Mouse (Mus musculus) MEL (cell line): Measurements from ENCODE around the gene Zfp825.
"Not testable (repeated sequence)": the region's sequence is repeated elsewhere in the genome, so short reads cannot be mapped to it uniquely, and the experiment has no call there.

Source experiments
- CTCF ChIP-seq, 3 experiments: IDR thresholded peaks in 2 of 3; conservative IDR thresholded peaks in 1 of 3; 2 replicates each; pipeline ENCODE4 v1.5.1; 2011 to 2012; ENCODE audit warnings: low read length in 3 of 3, low read depth in 2 of 3, mild to moderate bottlenecking in 2 of 3, improper control_type of control experiment in 1 of 3, inconsistent platforms in 1 of 3, mixed read lengths in 1 of 3, moderate library complexity in 1 of 3; ENCODE audit not compliant: control insufficient read depth in 1 of 3, insufficient read depth in 1 of 3, poor library complexity in 1 of 3, severe bottlenecking in 1 of 3
- JUND ChIP-seq: IDR thresholded peaks from 2 replicates; pipeline ENCODE4 v1.6.1; 2011; ENCODE audit warnings: low read depth, mild to moderate bottlenecking, improper control_type of control experiment, low read length
- MAX ChIP-seq: IDR thresholded peaks from 2 replicates; pipeline ENCODE4 v1.6.1; 2011; ENCODE audit warnings: low read length, improper control_type of control experiment
- POLR2A ChIP-seq, 2 experiments: IDR thresholded peaks; 2 replicates each; pipeline ENCODE4 v1.6.1; 2011 to 2012; ENCODE audit warnings: low read length in 2 of 2, mild to moderate bottlenecking in 2 of 2, control low read depth in 1 of 2, improper control_type of control experiment in 1 of 2, low read depth in 1 of 2, moderate library complexity in 1 of 2; ENCODE audit not compliant: control insufficient read depth in 1 of 2, insufficient read depth in 1 of 2, poor library complexity in 1 of 2
- RAD21 ChIP-seq: IDR thresholded peaks from 2 replicates; pipeline ENCODE4 v1.6.1; 2011; ENCODE audit warnings: mild to moderate bottlenecking, low read depth, low read length, improper control_type of control experiment
- RCOR1 ChIP-seq: IDR thresholded peaks from 2 replicates; pipeline ENCODE4 v1.6.1; 2012; ENCODE audit warnings: low read depth, mild to moderate bottlenecking, inconsistent platforms, low read length, improper control_type of control experiment
- SIN3A ChIP-seq: IDR thresholded peaks from 2 replicates; pipeline ENCODE4 v1.6.1; 2012; ENCODE audit warnings: low read length, improper control_type of control experiment, inconsistent platforms
- ZMIZ1 ChIP-seq: IDR thresholded peaks from 2 replicates; pipeline ENCODE4 v1.6.1; 2012; ENCODE audit warnings: low read depth, mild to moderate bottlenecking, inconsistent platforms, low read length, improper control_type of control experiment, moderate library complexity

DNA sequence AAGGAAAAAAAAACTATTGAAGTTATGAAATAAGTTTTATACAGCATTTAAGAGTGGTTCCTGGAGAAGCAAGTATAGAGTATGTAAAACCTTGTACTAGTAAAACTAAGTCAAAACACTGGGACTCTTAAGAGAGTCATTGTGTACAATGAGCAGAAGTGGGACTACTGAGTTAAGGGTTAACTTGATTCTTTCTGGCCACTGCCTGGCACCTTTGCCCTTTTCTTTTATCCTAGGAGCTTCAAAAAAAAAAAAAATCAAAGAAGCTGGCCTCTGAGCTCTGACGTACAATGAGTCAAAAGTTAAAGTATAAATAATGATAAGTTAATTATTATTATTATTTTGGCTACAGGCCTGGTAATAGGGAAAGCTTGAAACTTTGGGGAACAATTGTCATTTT is 37.5 kb upstream of the Zfp825 start:
- not testable (repeated sequence) for TF ChIP-seq RAD21; SIN3A; JUND; CTCF (IDR thresholded peaks at IDR 0.05 in 2 of 3, conservative IDR thresholded peaks at IDR 0.05 in 1 of 3; ENCODE audit: control insufficient read depth in 1 of 3, insufficient read depth in 1 of 3, low read depth in 2 of 3, low read length in 3 of 3, poor library complexity in 1 of 3, severe bottlenecking in 1 of 3); POLR2A (IDR thresholded peaks at IDR 0.05; ENCODE audit: control insufficient read depth in 1 of 2, insufficient read depth in 1 of 2, low read depth in 1 of 2, low read length in 2 of 2, poor library complexity in 1 of 2); MAX; ZMIZ1; RCOR1
